Mouse (Mus musculus): ENCODE results near the gene Ifitm5. TPM values are rescaled to one million over a fixed set of nuclear protein-coding genes. Genes with fewer than 3 reads are reported as not detected.

Ifitm5 gene
- polyA plus RNA-seq, 1 experiment from 2014 or later = 4.0 TPM

- H3K9me3 ChIP-seq = no peaks in the 10 kb centered on the region
- 43% methylated on average over 7 of the region's 7 CpGs for WGBS
- H3K9ac ChIP-seq = no peak overlapping the region
- H3K4me3 ChIP-seq = no peak overlapping the region
- no peaks in the 10 kb centered on the region for H3K27me3 ChIP-seq
- no peak overlapping the region for H3K27ac ChIP-seq
- H3K36me3 ChIP-seq = no peaks in the 10 kb centered on the region
- peak overlapping the region; percentile 86 for H3K4me2 ChIP-seq
- ATAC-seq (ENCODE audit: borderline replicate concordance, extremely low read depth, low FRiP score, low TSS enrichment) = 0 out of 2 replicates have a peak, but pooled peaks have one; percentile 4
- H3K4me1 ChIP-seq = 0 out of 2 replicates have a peak, but pooled peaks cover 6% of the 10 kb centered on the region
Observed at GRCm38 (mm10) chr7:140908181-140908580, 41.9 kb downstream of the Ifitm5 start.

GRCm38 (mm10) chr7:140907697-140908096 is 42.4 kb downstream of the Ifitm5 start:
- Histone ChIP-seq H3K4me2 (no peak overlapping the region), H3K36me3 (no peaks in the 10 kb centered on the region), H3K9me3 (no peaks in the 10 kb centered on the region), H3K9ac (no peak overlapping the region), H3K27ac (no peak overlapping the region), H3K27me3 (no peaks in the 10 kb centered on the region), H3K4me1 (0 out of 2 replicates have a peak, but pooled peaks cover 8% of the 10 kb centered on the region), H3K4me3 (no peak overlapping the region)
- 82% methylated on average over 7 of the region's 7 CpGs for WGBS
- ATAC-seq (ENCODE audit: borderline replicate concordance, extremely low read depth, low FRiP score, low TSS enrichment) = no peak

- Histone ChIP-seq H3K36me3 (no peaks in the 10 kb centered on the region), H3K4me2 (no peak overlapping the region), H3K27ac (no peak overlapping the region), H3K9ac (no peak overlapping the region), H3K4me1 (0 out of 2 replicates have a peak, but pooled peaks cover 8% of the 10 kb centered on the region), H3K9me3 (no peaks in the 10 kb centered on the region), H3K27me3 (no peaks in the 10 kb centered on the region), H3K4me3 (no peak overlapping the region)
- ATAC-seq (ENCODE audit: borderline replicate concordance, extremely low read depth, low FRiP score, low TSS enrichment) = no peak
- 72% methylated on average over 13 of the region's 13 CpGs for WGBS
Observed at GRCm38 (mm10) chr7:140907131-140907530, 43.0 kb downstream of the Ifitm5 start.

- H3K4me2 ChIP-seq = no peak overlapping the region
- H3K27ac ChIP-seq = no peak overlapping the region
- no peaks in the 10 kb centered on the region for H3K36me3 ChIP-seq
- no peak for ATAC-seq (ENCODE audit: borderline replicate concordance, extremely low read depth, low FRiP score, low TSS enrichment)
- H3K4me1 ChIP-seq = 0 out of 2 replicates have a peak, but pooled peaks cover 8% of the 10 kb centered on the region
- H3K9me3 ChIP-seq = no peaks in the 10 kb centered on the region
- no peak overlapping the region for H3K4me3 ChIP-seq
- H3K27me3 ChIP-seq = no peaks in the 10 kb centered on the region
- 74% methylated on average over 2 of the region's 2 CpGs for WGBS
- no peak overlapping the region for H3K9ac ChIP-seq
Observed at GRCm38 (mm10) chr7:140905642-140906081, 44.4 kb downstream of the Ifitm5 start.

GRCm38 (mm10) chr7:140903212-140903611 is 46.9 kb downstream of the Ifitm5 start:
- H3K4me3 ChIP-seq = no peak overlapping the region
- WGBS = 24% methylated on average over 13 of the region's 13 CpGs
- no peak overlapping the region for H3K4me2 ChIP-seq
- 0 out of 2 replicates have a peak, but pooled peaks cover 2% of the 10 kb centered on the region for H3K4me1 ChIP-seq
- ATAC-seq (ENCODE audit: borderline replicate concordance, extremely low read depth, low FRiP score, low TSS enrichment) = 0 out of 2 replicates have a peak, but pooled peaks have one; percentile 35
- H3K9ac ChIP-seq = no peak overlapping the region
- H3K27ac ChIP-seq = no peak overlapping the region
- no peaks in the 10 kb centered on the region for H3K27me3 ChIP-seq
- no peaks in the 10 kb centered on the region for H3K9me3 ChIP-seq
- peaks cover 10% of the 10 kb centered on the region; the same call in 1 of the 2 replicates for H3K36me3 ChIP-seq

GRCm38 (mm10) chr7:140902036-140902875 is 47.8 kb downstream of the Ifitm5 start:
- no peak overlapping the region for H3K27ac ChIP-seq
- WGBS = 79% methylated on average over 15 of the region's 15 CpGs
- H3K4me1 ChIP-seq = 0 out of 2 replicates have a peak, but pooled peaks cover 2% of the 10 kb centered on the region
- no peak for ATAC-seq (ENCODE audit: borderline replicate concordance, extremely low read depth, low FRiP score, low TSS enrichment)
- H3K27me3 ChIP-seq = no peaks in the 10 kb centered on the region
- no peak overlapping the region for H3K4me3 ChIP-seq
- no peak overlapping the region for H3K9ac ChIP-seq
- H3K4me2 ChIP-seq = no peak overlapping the region
- peaks cover 19% of the 10 kb centered on the region for H3K36me3 ChIP-seq
- H3K9me3 ChIP-seq = no peaks in the 10 kb centered on the region

GRCm38 (mm10) chr7:140900220-140900619 is 49.9 kb downstream of the Ifitm5 start, which contains the start of gene Cox8b:
Cox8b (minus strand) TSS chr7:140900446.
- Histone ChIP-seq H3K36me3 (peaks cover 34% of the 10 kb centered on the region), H3K4me1 (0 out of 2 replicates have a peak, but pooled peaks cover 2% of the 10 kb centered on the region), H3K4me2 (no peak within 1 kb of the TSS), H3K4me3 (no peak within 1 kb of the TSS), H3K27me3 (no peaks in the 10 kb centered on the region), H3K9ac (no peak within 1 kb of the TSS), H3K27ac (no peak within 1 kb of the TSS), H3K9me3 (no peaks in the 10 kb centered on the region)
- no peak for ATAC-seq (ENCODE audit: borderline replicate concordance, extremely low read depth, low FRiP score, low TSS enrichment)
- 53% methylated on average over 10 of the region's 10 CpGs for WGBS

- H3K4me3 ChIP-seq = no peak overlapping the region
Observed at GRCm38 (mm10) chr7:140899121-140899520, 51.0 kb downstream of the Ifitm5 start.

More at GRCm38 (mm10) chr7:140899121-140899520, 51.0 kb downstream of the Ifitm5 start:
- Histone ChIP-seq H3K27me3 (no peaks in the 10 kb centered on the region), H3K9me3 (no peaks in the 10 kb centered on the region), H3K27ac (no peak overlapping the region), H3K4me1 (0 out of 2 replicates have a peak, but pooled peaks cover 2% of the 10 kb centered on the region), H3K36me3 (peaks cover 43% of the 10 kb centered on the region), H3K4me2 (no peak overlapping the region), H3K9ac (no peak overlapping the region)
- 70% methylated on average over 3 of the region's 3 CpGs for WGBS
- ATAC-seq (ENCODE audit: borderline replicate concordance, extremely low read depth, low FRiP score, low TSS enrichment) = no peak

Other genes starting within 250 kb of the Ifitm5 start
- gene Cyp2e1, start 186.6 kb downstream of the Ifitm5 start, polyA plus RNA-seq (2015; fragmentation: Nextera tagmentation; extraction: Ambion mirVana) = 0.10 and 0.19 TPM in 2 replicates
- gene Syce1, start 162.4 kb downstream of the Ifitm5 start, polyA plus RNA-seq (2015; fragmentation: Nextera tagmentation; extraction: Ambion mirVana) = 0.14 TPM in 1 of 2 replicates, not detected in the other
- 0.52 and 0.59 TPM in 2 replicates for gene Zfp941, start 128.1 kb downstream of the Ifitm5 start, polyA plus RNA-seq (2015; fragmentation: Nextera tagmentation; extraction: Ambion mirVana)
- 4.4 and 5.1 TPM in 2 replicates for gene Urah, start 115.3 kb downstream of the Ifitm5 start, polyA plus RNA-seq (2015; fragmentation: Nextera tagmentation; extraction: Ambion mirVana)
- gene Scgb1c1, start 104.7 kb downstream of the Ifitm5 start, polyA plus RNA-seq (2015; fragmentation: Nextera tagmentation; extraction: Ambion mirVana) = not detected in 2 replicates
- not detected in 2 replicates for gene Odf3, start 102.5 kb downstream of the Ifitm5 start, polyA plus RNA-seq (2015; fragmentation: Nextera tagmentation; extraction: Ambion mirVana)
- gene Gm45785, start 94.0 kb downstream of the Ifitm5 start, polyA plus RNA-seq (2015; fragmentation: Nextera tagmentation; extraction: Ambion mirVana) = not detected in 2 replicates
- 58.2 and 58.8 TPM in 2 replicates for gene Ric8a, start 93.3 kb downstream of the Ifitm5 start, polyA plus RNA-seq (2015; fragmentation: Nextera tagmentation; extraction: Ambion mirVana)
- 35.1 and 41.0 TPM in 2 replicates for gene Bet1l, start 92.7 kb downstream of the Ifitm5 start, polyA plus RNA-seq (2015; fragmentation: Nextera tagmentation; extraction: Ambion mirVana)
- 243 and 252 TPM in 2 replicates for gene Psmd13, start 68.3 kb downstream of the Ifitm5 start, polyA plus RNA-seq (2015; fragmentation: Nextera tagmentation; extraction: Ambion mirVana)
- 22.8 and 22.9 TPM in 2 replicates for gene Sirt3, start 68.0 kb downstream of the Ifitm5 start, polyA plus RNA-seq (2015; fragmentation: Nextera tagmentation; extraction: Ambion mirVana)
- gene Cox8b, start 49.8 kb downstream of the Ifitm5 start, polyA plus RNA-seq (2015; fragmentation: Nextera tagmentation; extraction: Ambion mirVana) = 6.2 and 8.5 TPM in 2 replicates
- gene Nlrp6, start 29.4 kb downstream of the Ifitm5 start, polyA plus RNA-seq (2015; fragmentation: Nextera tagmentation; extraction: Ambion mirVana) = 0.26 and 0.72 TPM in 2 replicates
- gene Pgghg, start 8.9 kb downstream of the Ifitm5 start, polyA plus RNA-seq (2015; fragmentation: Nextera tagmentation; extraction: Ambion mirVana) = 18.7 and 21.0 TPM in 2 replicates
- not detected in 2 replicates for gene Gm45717, start 5.6 kb upstream of the Ifitm5 start, polyA plus RNA-seq (2015; fragmentation: Nextera tagmentation; extraction: Ambion mirVana)
- 925 and 963 TPM in 2 replicates for gene Ifitm2, start 5.7 kb upstream of the Ifitm5 start, polyA plus RNA-seq (2015; fragmentation: Nextera tagmentation; extraction: Ambion mirVana)
- 47.1 and 54.5 TPM in 2 replicates for gene Ifitm1, start 16.9 kb upstream of the Ifitm5 start, polyA plus RNA-seq (2015; fragmentation: Nextera tagmentation; extraction: Ambion mirVana)
- gene Ifitm3, start 60.5 kb upstream of the Ifitm5 start, polyA plus RNA-seq (2015; fragmentation: Nextera tagmentation; extraction: Ambion mirVana) = 238 and 246 TPM in 2 replicates
- 1.4 and 1.6 TPM in 2 replicates for gene Ifitm6, start 67.6 kb upstream of the Ifitm5 start, polyA plus RNA-seq (2015; fragmentation: Nextera tagmentation; extraction: Ambion mirVana)
- gene Gm17387, start 78.8 kb upstream of the Ifitm5 start, polyA plus RNA-seq (2015; fragmentation: Nextera tagmentation; extraction: Ambion mirVana) = not detected in 2 replicates
- 5.3 and 5.8 TPM in 2 replicates for gene B4galnt4, start 110.8 kb upstream of the Ifitm5 start, polyA plus RNA-seq (2015; fragmentation: Nextera tagmentation; extraction: Ambion mirVana)
- 14.6 and 15.2 TPM in 2 replicates for gene Pkp3, start 127.9 kb upstream of the Ifitm5 start, polyA plus RNA-seq (2015; fragmentation: Nextera tagmentation; extraction: Ambion mirVana)
- 12.8 and 15.1 TPM in 2 replicates for gene Sigirr, start 150.3 kb upstream of the Ifitm5 start, polyA plus RNA-seq (2015; fragmentation: Nextera tagmentation; extraction: Ambion mirVana)
- gene Ano9, start 167.5 kb upstream of the Ifitm5 start, polyA plus RNA-seq (2015; fragmentation: Nextera tagmentation; extraction: Ambion mirVana) = 6.4 and 6.5 TPM in 2 replicates
- gene Ptdss2, start 172.1 kb upstream of the Ifitm5 start, polyA plus RNA-seq (2015; fragmentation: Nextera tagmentation; extraction: Ambion mirVana) = 70.1 and 70.6 TPM in 2 replicates
- gene Rnh1, start 222.6 kb upstream of the Ifitm5 start, polyA plus RNA-seq (2015; fragmentation: Nextera tagmentation; extraction: Ambion mirVana) = 143 and 152 TPM in 2 replicates
- gene Hras, start 243.7 kb upstream of the Ifitm5 start, polyA plus RNA-seq (2015; fragmentation: Nextera tagmentation; extraction: Ambion mirVana) = 99.9 and 102 TPM in 2 replicates
- gene Lrrc56, start 243.9 kb upstream of the Ifitm5 start, polyA plus RNA-seq (2015; fragmentation: Nextera tagmentation; extraction: Ambion mirVana) = 5.8 and 6.9 TPM in 2 replicates

Data from lung, embryonic 15.5 days (tissue).